8 mouse cellular contexts compared by ENCODE assay signal in genomic region chr19:47820832-47821493, GRCm38 (mm10). TPM values are rescaled to one million over a fixed set of nuclear protein-coding genes. Genes with fewer than 3 reads are reported as not detected.
DNase-seq lines count a peak whose midpoint lies in the region; TF ChIP-seq lines count a peak whose summit lies in the region.

No protein-coding gene starts in this region.

- H3K4me1 ChIP-seq in cortical plate, adult 2 months (ENCODE audit: control insufficient read depth, insufficient read depth, low read length), result peaks cover 3% of the 10 kb centered on the region; the same call in 1 of the 2 replicates
- H3K4me1 ChIP-seq in lung, adult 2 months (ENCODE audit: control insufficient read depth, insufficient read depth, low read length), result no peaks in the 10 kb centered on the region
- H3K4me1 ChIP-seq in olfactory bulb, adult 2 months (ENCODE audit: control insufficient read depth, insufficient read depth, low read length), result peaks cover 10% of the 10 kb centered on the region
- peaks cover 4% of the 10 kb centered on the region; the same call in 1 of the 2 replicates for H3K4me1 ChIP-seq in thymus, adult 2 months (replicated peaks; ENCODE audit: control insufficient read depth, insufficient read depth, low read length)

- DNase-seq in A20 (ENCODE audit: low read depth, low spot score), result peak; percentile 65
- DNase-seq in ZHBTc4 (ENCODE audit: low read depth, low spot score), result peak; percentile 81
- peak; percentile 23 for DNase-seq in gastrocnemius, postnatal 25 days
- DNase-seq in kidney, postnatal 36 days, result peak; percentile 55 to 74
- DNase-seq in lung, adult 2 months, result peak; percentile 49
- peak; percentile 63 for DNase-seq in thymus, adult 2 months

- no peaks in the 10 kb centered on the region for H3K27me3 ChIP-seq in thymus, adult 2 months (ENCODE audit: control insufficient read depth, insufficient read depth, low read length)

- no peak overlapping the region for H3K4me3 ChIP-seq in cortical plate, adult 2 months (ENCODE audit: insufficient read depth, low read length)
- H3K4me3 ChIP-seq in lung, adult 2 months (replicated peaks; ENCODE audit: extremely low read depth, low read depth, low read length), result no peak overlapping the region
- H3K4me3 ChIP-seq in olfactory bulb, adult 2 months (ENCODE audit: insufficient read depth, low read depth, low read length), result no peak overlapping the region
- no peak overlapping the region for H3K4me3 ChIP-seq in thymus, adult 2 months (ENCODE audit: control insufficient read depth, insufficient read depth, low read length)

- H3K27ac ChIP-seq in cortical plate, adult 2 months (ENCODE audit: insufficient read depth, low read length), result no peak overlapping the region
- H3K27ac ChIP-seq in olfactory bulb, adult 2 months (ENCODE audit: insufficient read depth, low read depth, low read length), result no peak overlapping the region
- no peak overlapping the region for H3K27ac ChIP-seq in thymus, adult 2 months (ENCODE audit: control insufficient read depth, insufficient read depth, low read length)

- no peaks in the 10 kb centered on the region for H3K36me3 ChIP-seq in thymus, adult 2 months (ENCODE audit: control insufficient read depth, insufficient read depth, low read length)

- no peak for TF ChIP-seq POLR2A in cortical plate, adult 2 months (IDR thresholded peaks at IDR 0.05; ENCODE audit: extremely low read depth, insufficient read depth, low read length)
- no peak for TF ChIP-seq POLR2A in lung, adult 2 months (IDR thresholded peaks at IDR 0.05; ENCODE audit: borderline replicate concordance, extremely low read depth, low read depth, low read length)
- no peak for TF ChIP-seq POLR2A in olfactory bulb, adult 2 months (IDR thresholded peaks at IDR 0.05; ENCODE audit: insufficient read depth, low read depth, low read length)
- no peak for TF ChIP-seq POLR2A in thymus, adult 2 months (IDR thresholded peaks at IDR 0.05; ENCODE audit: control insufficient read depth, extremely low read depth, insufficient read depth, low read length, poor library complexity)

- peak; percentile 75 for TF ChIP-seq CTCF in cortical plate, adult 2 months (IDR thresholded peaks at IDR 0.05; ENCODE audit: extremely low read depth, insufficient read depth, low read length)
- TF ChIP-seq CTCF in lung, adult 2 months (IDR thresholded peaks at IDR 0.05; ENCODE audit: insufficient read depth, low read length), result peak; percentile 88
- peak; percentile 22; the same call in 1 of the 2 replicates for TF ChIP-seq CTCF in olfactory bulb, adult 2 months (IDR thresholded peaks at IDR 0.05; ENCODE audit: insufficient read depth, low read depth, low read length)
- no peak for TF ChIP-seq CTCF in thymus, adult 2 months (IDR thresholded peaks at IDR 0.05; ENCODE audit: borderline replicate concordance, control insufficient read depth, extremely low read depth, insufficient read depth, low read length, poor library complexity)

- 19% methylated on average over 9 of the region's 9 CpGs for WGBS in lung, adult 2 months
- 17% methylated on average over 8 of the region's 9 CpGs for WGBS in olfactory bulb, adult 2 months
- WGBS in thymus, adult 2 months, result 18% methylated on average over 8 of the region's 9 CpGs

RNA-seq across cellular contexts. Expression of gene Gsto1, which starts 33.8 kb away (rescaled TPM):
- 47.8 and 51.4 TPM in 2 replicates for polyA plus RNA-seq in cortical plate, adult 2 months (2012; rRNA removed)
- 10 to 100 TPM; 45.3 to 52.3 TPM for total RNA-seq in gastrocnemius, postnatal 25 days (2021)
- polyA plus RNA-seq in lung, adult 2 months (2012; rRNA removed), result 101 and 155 TPM in 2 replicates
- polyA plus RNA-seq in olfactory bulb, adult 2 months (2012; ENCODE audit: insufficient read depth, insufficient read length, low replicate concordance, missing spikeins), result not detected in 2 replicates
- 20.4 and 30.4 TPM in 2 replicates for polyA plus RNA-seq in thymus, adult 2 months (2012; rRNA removed)

RNA-seq across cellular contexts. Expression of gene Gsto2, which starts 44.4 kb away (rescaled TPM):
- 2.5 and 3.2 TPM in 2 replicates for polyA plus RNA-seq in cortical plate, adult 2 months (2012; rRNA removed)
- under 1 TPM; 0.23 to 0.38 TPM for total RNA-seq in gastrocnemius, postnatal 25 days (2021)
- polyA plus RNA-seq in lung, adult 2 months (2012; rRNA removed), result 1.1 and 1.5 TPM in 2 replicates
- not detected in 2 replicates for polyA plus RNA-seq in olfactory bulb, adult 2 months (2012; ENCODE audit: insufficient read depth, insufficient read length, low replicate concordance, missing spikeins)
- polyA plus RNA-seq in thymus, adult 2 months (2012; rRNA removed), result 0.14 and 0.84 TPM in 2 replicates

Comparison
In these comparisons a context has a peak if more than half of its experiments do, and no peak if none do; other contexts are left out.
1. DNase-seq: peak in every context shown above with its lines; median percentile 81 in ZHBTc4; 65 in A20; 64 in kidney, postnatal 36 days; 63 in thymus, adult 2 months; 49 in lung, adult 2 months; 23 in gastrocnemius, postnatal 25 days.
2. RNA of gene Gsto1, which starts 33.8 kb away (polyA plus RNA-seq): 101 to 155 TPM in lung, adult 2 months, 47.8 to 51.4 TPM in cortical plate, adult 2 months and 20.4 to 30.4 TPM in thymus, adult 2 months; not detected in olfactory bulb, adult 2 months; every median in the first group is over 10 times any median in the second.